In genomic region chr2:154949352-154949751, GRCm38 (mm10) we compare ENCODE assay signal across 25 mouse cellular contexts. TPM values are rescaled to one million over a fixed set of nuclear protein-coding genes. Genes with fewer than 3 reads are reported as not detected.
A peak's percentile ranks its signal among the peaks of the same experiment; 100 is the strongest.
DNase-seq lines count a peak whose midpoint lies in the region; ATAC-seq and TF ChIP-seq lines count a peak whose summit lies in the region.
"Had no signal": no experiment of that assay in that cellular context is flagged by ENCODE, and none has a peak within 500 bp of the region (broad histone marks: within the 10 kb centered on the region; RNA-seq: fewer than 3 reads in every experiment).

No protein-coding gene starts in this region.

- peak overlapping the region; percentile 70 for H3K4me2 ChIP-seq in CH12.LX (ENCODE audit: insufficient read depth, low read depth, poor library complexity, severe bottlenecking)
- no peak overlapping the region for H3K4me2 ChIP-seq in kidney, embryonic 15.5 days
- H3K4me2 ChIP-seq: embryonic facial prominence, embryonic 12.5 days; heart, embryonic 13.5 days; liver, embryonic 11.5 days; neural tube, embryonic 12.5 days; stomach, embryonic 15.5 days had no signal

- no peak for TF ChIP-seq POLR2A in CH12.LX (IDR thresholded peaks at IDR 0.05; ENCODE audit: low read depth, low read length)

- H3K36me3 ChIP-seq in CH12.LX (replicated peaks in 1 of 2; ENCODE audit: control insufficient read depth in 1 of 2, insufficient read depth in 1 of 2, low read length in 1 of 2): no peaks in the 10 kb centered on the region
- no peaks in the 10 kb centered on the region for H3K36me3 ChIP-seq in kidney, embryonic 15.5 days
- no peaks in the 10 kb centered on the region for H3K36me3 ChIP-seq in limb, embryonic 10.5 days
- H3K36me3 ChIP-seq: embryonic facial prominence, embryonic 12.5 days; heart, embryonic 13.5 days; neural tube, embryonic 12.5 days; stomach, embryonic 15.5 days had no signal

- DNase-seq in embryo, embryonic 11 days: peak; percentile 37
- DNase-seq in embryo, embryonic 10 days (ENCODE audit: low spot score): no peak
- DNase-seq in CH12.LX (ENCODE audit: extremely low read depth): no peak
- DNase-seq in limb, embryonic 10.5 days (ENCODE audit: low spot score): no peak
- DNase-seq in cerebellum, postnatal 14 days: no peak
- no peak for DNase-seq in layer of hippocampus, postnatal 10 days (ENCODE audit: low spot score in 2 of 2)
- DNase-seq: adrenal gland, postnatal 25 days; cerebellum, adult 9-10 months; forebrain, postnatal 0 days; gastrocnemius, postnatal 14 days; heart, adult 18-20 months; heart, postnatal 14 days; left cerebral cortex, postnatal 4 days; lung, adult 18-20 months; lung, postnatal 14 days; midbrain, embryonic 14.5 days; right cerebral cortex, postnatal 14 days; thymus, postnatal 25 days had no signal

- no peak overlapping the region for H3K9ac ChIP-seq in CH12.LX (ENCODE audit: insufficient read depth, low read depth)
- no peak overlapping the region for H3K9ac ChIP-seq in kidney, embryonic 15.5 days
- H3K9ac ChIP-seq: embryonic facial prominence, embryonic 12.5 days; forebrain, postnatal 0 days; heart, embryonic 13.5 days; neural tube, embryonic 12.5 days; stomach, embryonic 15.5 days had no signal

- TF ChIP-seq CTCF in CH12.LX (conservative IDR thresholded peaks at IDR 0.05 in 1 of 2, IDR thresholded peaks at IDR 0.05 in 1 of 2; ENCODE audit: low read depth in 2 of 2, low read length in 2 of 2): no peak

- TF ChIP-seq EP300 in CH12.LX (IDR thresholded peaks at IDR 0.05; ENCODE audit: low read length): no peak

- 6% methylated on average over 7 of the region's 7 CpGs for WGBS in kidney, embryonic 15.5 days
- 10% methylated on average over 7 of the region's 7 CpGs for WGBS in limb, embryonic 10.5 days

- no peak overlapping the region for H3K4me3 ChIP-seq in CH12.LX (replicated peaks in 1 of 3; ENCODE audit: low read depth in 2 of 3, low read length in 2 of 3, poor library complexity in 1 of 3)
- H3K4me3 ChIP-seq in kidney, embryonic 15.5 days (replicated peaks): no peak overlapping the region
- H3K4me3 ChIP-seq in limb, embryonic 10.5 days: no peak overlapping the region
- H3K4me3 ChIP-seq: embryonic facial prominence, embryonic 12.5 days; heart, embryonic 13.5 days; left cerebral cortex, adult 2 months; neural tube, embryonic 12.5 days; stomach, embryonic 15.5 days had no signal

- TF ChIP-seq RAD21 in CH12.LX (IDR thresholded peaks at IDR 0.05; ENCODE audit: low read depth, low read length): no peak

- no peaks in the 10 kb centered on the region for H3K27me3 ChIP-seq in CH12.LX (replicated peaks)
- no peaks in the 10 kb centered on the region for H3K27me3 ChIP-seq in kidney, embryonic 15.5 days
- H3K27me3 ChIP-seq in limb, embryonic 10.5 days (ENCODE audit: low read depth, poor library complexity, severe bottlenecking): 0 out of 2 replicates have a peak, but pooled peaks cover 4% of the 10 kb centered on the region
- H3K27me3 ChIP-seq: embryonic facial prominence, embryonic 12.5 days; neural tube, embryonic 12.5 days; stomach, embryonic 15.5 days had no signal

- peaks cover 6 to 10% of the 10 kb centered on the region in 2 experiments for H3K4me1 ChIP-seq in CH12.LX (ENCODE audit: control insufficient read depth in 1 of 2, insufficient read depth in 2 of 2)
- H3K4me1 ChIP-seq in kidney, embryonic 15.5 days: peaks cover 13% of the 10 kb centered on the region
- H3K4me1 ChIP-seq in limb, embryonic 10.5 days: peaks cover 54% of the 10 kb centered on the region
- H3K4me1 ChIP-seq: neural tube, embryonic 12.5 days had no signal

- ATAC-seq in kidney, embryonic 15.5 days (replicated peaks; ENCODE audit: low FRiP score): no peak
- ATAC-seq: forebrain, postnatal 0 days had no signal

- dilution Hi-C loops in CH12.LX (cut with MboI; ENCODE audit: extremely low pct_ligation_motif_present, extremely low pct_unique_long_range_greater_than_20kb, low sequenced_read_pairs): no loop called here

- H3K79me2 ChIP-seq in CH12.LX (replicated peaks; ENCODE audit: control insufficient read depth, extremely low read depth, insufficient read depth, poor library complexity, severe bottlenecking): no peaks in the 10 kb centered on the region

- H3K9me3 ChIP-seq in CH12.LX (replicated peaks; ENCODE audit: low read length): no peaks in the 10 kb centered on the region
- H3K9me3 ChIP-seq in kidney, embryonic 15.5 days (replicated peaks): no peaks in the 10 kb centered on the region
- no peaks in the 10 kb centered on the region for H3K9me3 ChIP-seq in limb, embryonic 10.5 days (replicated peaks)
- H3K9me3 ChIP-seq: embryonic facial prominence, embryonic 12.5 days; heart, embryonic 13.5 days; neural tube, embryonic 12.5 days; stomach, embryonic 15.5 days had no signal

- in situ Hi-C loops in CH12.LX (cut with MboI; ENCODE audit: low pct_ligation_motif_present, low pct_unique_long_range_greater_than_20kb, low sequenced_read_pairs): no loop called here

- no peak overlapping the region for H3K27ac ChIP-seq in CH12.LX (ENCODE audit: insufficient read depth, low read depth)
- H3K27ac ChIP-seq in kidney, embryonic 15.5 days: peak overlapping the region; percentile 74
- H3K27ac ChIP-seq in limb, embryonic 10.5 days: peak overlapping the region; percentile 69
- H3K27ac ChIP-seq: embryonic facial prominence, embryonic 12.5 days; heart, embryonic 13.5 days; left cerebral cortex, adult 2 months; neural tube, embryonic 12.5 days; stomach, embryonic 15.5 days had no signal

TF ChIP-seq in CH12.LX, 34 proteins besides CTCF, POLR2A, EP300 and RAD21:
- TF ChIP-seq KAT2A (IDR thresholded peaks at IDR 0.05; ENCODE audit: insufficient replicate concordance, low read length) (no peak), ZNF384 (IDR thresholded peaks at IDR 0.05; ENCODE audit: low read depth, low read length) (no peak)

RNA-seq across cellular contexts. Expression of gene Eif2s2, which starts 56.6 kb away (rescaled TPM):
- total RNA-seq in CH12.LX (2012; rRNA removed) (116 and 126 TPM in 2 replicates), CH12.LX (2014; rRNA removed) (256 and 269 TPM in 2 replicates)
- 219 and 276 TPM in 2 replicates for polyA plus RNA-seq in CH12.LX (2012; ENCODE audit: insufficient read length, low read depth)
- polyA plus RNA-seq in kidney, embryonic 15.5 days (2015; fragmentation: Nextera tagmentation; extraction: Ambion mirVana): 93.7 and 97.8 TPM in 2 replicates
- polyA plus RNA-seq in limb, embryonic 10.5 days (2016; fragmentation: Nextera tagmentation; extraction: Ambion mirVana): 122 and 137 TPM in 2 replicates
- 10 to 100 TPM; 81.3 to 86.1 TPM for total RNA-seq in layer of hippocampus, postnatal 10 days (2021)
